Mouse (Mus musculus): ENCODE measurements around the gene Atg7.

DNA sequence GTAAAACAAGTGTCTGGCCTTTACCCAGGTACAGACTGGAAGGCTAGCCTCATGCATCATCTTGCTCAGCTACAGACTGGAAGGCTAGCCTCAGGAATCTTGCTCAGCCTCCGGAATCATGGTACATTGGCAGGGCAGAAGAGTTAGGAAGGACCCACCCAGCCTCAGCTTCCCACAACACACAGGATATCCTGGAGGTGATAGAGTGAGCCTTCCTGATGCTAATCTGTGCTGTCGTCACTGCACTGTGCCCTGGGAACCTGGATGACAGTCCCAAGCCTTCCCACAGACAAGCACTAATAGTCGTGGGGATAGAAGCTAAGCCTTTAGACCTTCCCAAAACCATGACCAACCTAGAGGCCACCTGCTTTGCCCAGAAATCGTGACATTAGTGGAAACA, 223.7 kb downstream of the Atg7 start:
- TF ChIP-seq CTCF (IDR thresholded peaks at IDR 0.05; ENCODE audit: insufficient read depth, low read depth, low read length) (no peak), POLR2A (IDR thresholded peaks at IDR 0.05; ENCODE audit: insufficient read depth, low read depth, low read length) (no peak)

Measured in olfactory bulb, adult 2 months (tissue).